Mouse (Mus musculus): ENCODE results near the gene Mybpc2. TPM values are rescaled to one million over a fixed set of nuclear protein-coding genes. Genes with fewer than 3 reads are reported as not detected.

Gene Mybpc2
- polyA plus RNA-seq, 1 experiment from 2014 or later: 0.15 TPM

DNA sequence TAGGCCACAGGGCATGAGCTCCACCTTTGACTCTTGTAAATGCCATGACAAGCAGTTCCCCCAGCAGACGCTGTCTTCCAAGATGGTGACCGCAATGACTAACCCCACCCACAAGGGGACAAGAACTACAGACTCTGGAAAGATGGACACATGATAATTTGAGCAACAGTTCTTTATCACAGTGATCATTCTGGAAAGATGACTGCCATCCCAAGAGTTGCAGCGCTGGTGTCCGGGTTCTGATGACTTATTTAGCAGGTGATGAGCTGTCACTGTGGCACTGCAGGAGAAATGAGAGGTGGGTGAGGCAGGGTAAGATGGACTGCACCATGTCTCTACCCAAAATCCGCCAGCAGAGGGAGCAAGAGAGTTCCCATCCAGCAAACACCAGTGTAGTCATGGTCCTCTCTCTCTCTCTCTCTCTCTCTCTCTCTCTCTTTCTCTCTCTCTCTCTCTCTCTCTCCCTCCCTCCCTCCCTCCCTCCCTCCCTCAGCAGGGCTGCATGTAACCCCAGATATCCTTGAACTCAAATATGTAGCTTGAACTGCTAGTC lies 22.8 kb downstream of the Mybpc2 start:
- Histone ChIP-seq H3K9ac (replicated peaks) (no peak overlapping the region), H3K36me3 (no peaks in the 10 kb centered on the region), H3K4me2 (replicated peaks) (no peak overlapping the region), H3K27ac (replicated peaks) (no peak overlapping the region), H3K4me1 (peaks cover 10% of the 10 kb centered on the region), H3K27me3 (no peaks in the 10 kb centered on the region), H3K4me3 (no peak overlapping the region), H3K9me3 (no peaks in the 10 kb centered on the region)
- WGBS: 37% methylated on average over 5 of the region's 5 CpGs
- ATAC-seq (replicated peaks): 0 out of 2 replicates have a peak, but pooled peaks have one; percentile 38

DNA sequence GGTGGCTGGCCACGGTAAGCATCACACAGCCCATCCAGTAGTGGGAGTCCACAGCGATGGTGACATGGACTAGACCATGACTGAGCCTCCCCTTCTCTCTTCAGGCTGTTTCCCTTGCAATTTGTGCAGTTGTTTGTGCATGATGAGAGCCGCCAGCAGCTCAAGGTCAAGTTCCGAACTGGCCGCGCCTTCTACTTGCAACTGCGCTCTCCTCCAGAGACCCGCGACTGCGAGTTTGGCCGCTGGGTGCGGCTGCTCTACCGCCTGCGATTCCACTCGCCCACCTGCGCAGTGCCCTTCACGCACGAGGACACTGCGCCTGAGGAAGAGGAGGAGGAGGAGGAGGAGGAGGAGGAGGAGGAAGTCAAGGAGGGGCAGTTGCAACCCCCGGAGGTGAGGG lies 24.4 kb downstream of the Mybpc2 start:
- no peak overlapping the region for H3K27ac ChIP-seq (replicated peaks)
- no peak overlapping the region for H3K4me2 ChIP-seq (replicated peaks)
- H3K4me3 ChIP-seq: no peak overlapping the region
- no peak overlapping the region for H3K9ac ChIP-seq (replicated peaks)
- H3K9me3 ChIP-seq: no peaks in the 10 kb centered on the region
- no peak for ATAC-seq (replicated peaks)
- H3K4me1 ChIP-seq: peaks cover 18% of the 10 kb centered on the region
- H3K27me3 ChIP-seq: no peaks in the 10 kb centered on the region
- 59% methylated on average over 20 of the region's 20 CpGs for WGBS
- no peaks in the 10 kb centered on the region for H3K36me3 ChIP-seq

DNA sequence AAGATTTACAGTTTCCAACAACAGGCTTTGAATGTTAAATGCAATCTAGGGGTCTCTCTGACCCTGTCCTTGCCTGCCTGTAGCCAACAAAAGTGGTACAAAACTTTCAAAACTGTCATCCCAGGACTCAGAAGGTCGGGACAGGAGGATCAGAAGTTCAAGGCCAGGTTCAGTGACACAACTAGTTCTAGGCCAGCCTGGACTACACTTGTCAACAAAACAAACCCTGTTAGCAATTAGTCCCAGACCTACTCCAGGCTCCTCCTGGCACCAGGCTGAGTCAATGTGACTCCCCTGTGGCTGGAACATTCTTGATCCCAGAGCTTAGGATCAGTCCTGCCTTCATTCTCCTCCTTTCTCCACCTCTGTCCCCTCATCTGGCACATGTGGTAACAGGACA lies 25.5 kb downstream of the Mybpc2 start:
- Histone ChIP-seq H3K4me2 (replicated peaks) (no peak overlapping the region), H3K9me3 (no peaks in the 10 kb centered on the region), H3K9ac (replicated peaks) (no peak overlapping the region), H3K27ac (replicated peaks) (no peak overlapping the region), H3K4me1 (peaks cover 29% of the 10 kb centered on the region), H3K27me3 (no peaks in the 10 kb centered on the region), H3K4me3 (no peak overlapping the region), H3K36me3 (0 out of 2 replicates have a peak, but pooled peaks cover 2% of the 10 kb centered on the region)
- ATAC-seq (replicated peaks): no peak
- WGBS: 85% methylated on average over 1 of the region's 1 CpGs

DNA sequence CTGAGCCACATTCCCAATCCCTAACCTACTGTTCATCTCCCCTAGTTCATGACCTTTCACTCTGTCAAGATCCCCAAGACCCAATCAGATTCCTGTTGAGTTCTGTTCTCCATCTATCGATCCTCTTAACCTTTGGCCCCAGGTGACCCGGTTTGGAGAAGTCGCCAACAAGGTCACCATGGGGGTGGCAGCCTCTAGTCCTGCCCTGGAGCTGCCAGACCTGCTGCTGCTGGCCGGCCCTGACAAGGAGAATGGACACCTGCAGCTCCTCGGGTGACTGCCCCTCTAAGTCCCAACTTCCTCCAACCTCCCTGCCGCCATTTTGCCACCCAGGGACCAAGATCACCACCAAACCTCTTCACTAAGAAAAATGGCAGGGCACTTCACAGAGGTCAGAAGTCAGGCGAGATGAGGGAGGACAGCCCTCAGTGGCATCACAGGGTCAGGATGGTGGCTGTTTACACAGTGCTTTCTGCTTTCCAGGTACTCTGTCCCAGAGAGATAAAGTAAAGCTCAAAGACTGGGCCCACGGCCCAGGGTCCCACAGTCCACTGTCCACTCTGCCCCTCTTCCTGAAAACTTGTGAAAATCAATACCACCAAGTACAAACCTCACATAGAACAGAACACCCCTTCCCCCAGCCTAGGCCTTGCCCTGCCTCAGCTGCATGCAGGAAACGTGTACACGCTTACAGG lies 26.9 kb downstream of the Mybpc2 start:
- peaks cover 34% of the 10 kb centered on the region for H3K4me1 ChIP-seq
- 0 out of 2 replicates have a peak overlapping the region, but pooled peaks have one; percentile 83 for H3K27ac ChIP-seq (replicated peaks)
- WGBS: 85% methylated on average over 10 of the region's 10 CpGs

GRCm38 (mm10) chr7:44496771-44497109 lies 27.7 kb downstream of the Mybpc2 start:
- 1% methylated on average over 26 of the region's 26 CpGs for WGBS

More for the DNA sequence above, 26.9 kb downstream of the Mybpc2 start:
- Histone ChIP-seq H3K4me2 (replicated peaks) (peak overlapping the region; percentile 77), H3K27me3 (no peaks in the 10 kb centered on the region), H3K36me3 (peaks cover 10% of the 10 kb centered on the region; the same call in 1 of the 2 replicates), H3K9ac (replicated peaks) (peak overlapping the region; percentile 89), H3K4me3 (peak overlapping the region; percentile 64), H3K9me3 (no peaks in the 10 kb centered on the region)
- ATAC-seq (replicated peaks): no peak

GRCm38 (mm10) chr7:44495992-44496770 lies 28.3 kb downstream of the Mybpc2 start, which contains the start of the genes Emc10 and Fam71e1:
Gene Emc10 (minus strand): TSS chr7:44496529.
Gene Fam71e1 (plus strand): TSS chr7:44496581.
- Histone ChIP-seq H3K4me1 (peaks cover 34% of the 10 kb centered on the region), H3K4me3 (peak within 1 kb of the TSS; percentile 64), H3K4me2 (replicated peaks) (peak within 1 kb of the TSS; percentile 77), H3K36me3 (peaks cover 21% of the 10 kb centered on the region), H3K9ac (replicated peaks) (peak within 1 kb of the TSS; percentile 89), H3K27me3 (no peaks in the 10 kb centered on the region), H3K27ac (replicated peaks) (peak within 1 kb of the TSS; percentile 95), H3K9me3 (no peaks in the 10 kb centered on the region)
- peak; percentile 97 for ATAC-seq (replicated peaks)
- WGBS: under 1% methylated on average over 58 of the region's 58 CpGs

More at GRCm38 (mm10) chr7:44496771-44497109, 27.7 kb downstream of the Mybpc2 start:
- Histone ChIP-seq H3K27me3 (no peaks in the 10 kb centered on the region), H3K27ac (replicated peaks) (peak overlapping the region; percentile 83), H3K4me1 (peaks cover 34% of the 10 kb centered on the region), H3K4me2 (replicated peaks) (peak overlapping the region; percentile 77), H3K9me3 (no peaks in the 10 kb centered on the region), H3K4me3 (peak overlapping the region; percentile 64), H3K36me3 (peaks cover 17% of the 10 kb centered on the region), H3K9ac (replicated peaks) (peak overlapping the region; percentile 89)
- no peak for ATAC-seq (replicated peaks)

GRCm38 (mm10) chr7:44495086-44495485 lies 29.4 kb downstream of the Mybpc2 start:
- Histone ChIP-seq H3K27ac (replicated peaks) (no peak overlapping the region), H3K27me3 (no peaks in the 10 kb centered on the region)
- WGBS: 78% methylated on average over 7 of the region's 7 CpGs

DNA sequence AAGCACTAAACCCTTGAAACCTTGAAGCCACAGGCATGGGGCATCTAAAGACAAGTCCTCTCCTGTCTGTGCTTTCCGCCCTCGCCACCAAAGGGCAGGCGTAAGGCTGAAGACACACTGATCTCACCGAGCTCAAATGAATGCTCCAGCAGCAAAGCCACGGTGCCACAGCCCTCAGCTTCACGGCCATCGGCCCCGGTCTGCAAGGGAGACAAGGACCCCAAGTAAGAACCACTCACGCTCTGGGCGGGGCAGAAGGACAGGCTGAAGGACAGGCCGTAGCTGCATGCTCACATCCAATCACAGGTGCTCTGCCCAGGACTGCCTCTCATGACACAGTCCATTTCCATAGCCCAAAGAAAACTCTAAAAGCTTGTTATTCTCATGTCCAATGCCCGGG lies 29.8 kb downstream of the Mybpc2 start:
- no peak overlapping the region for H3K4me2 ChIP-seq (replicated peaks)
- no peak overlapping the region for H3K27ac ChIP-seq (replicated peaks)
- H3K4me1 ChIP-seq: peaks cover 34% of the 10 kb centered on the region
- no peak overlapping the region for H3K4me3 ChIP-seq
- no peak overlapping the region for H3K9ac ChIP-seq (replicated peaks)
- ATAC-seq (replicated peaks): no peak
- 96% methylated on average over 12 of the region's 12 CpGs for WGBS
- H3K27me3 ChIP-seq: no peaks in the 10 kb centered on the region
- no peaks in the 10 kb centered on the region for H3K9me3 ChIP-seq
- peaks cover 36% of the 10 kb centered on the region for H3K36me3 ChIP-seq

More at GRCm38 (mm10) chr7:44495086-44495485, 29.4 kb downstream of the Mybpc2 start:
- H3K9me3 ChIP-seq: no peaks in the 10 kb centered on the region
- H3K4me2 ChIP-seq (replicated peaks): peak overlapping the region; percentile 63
- H3K36me3 ChIP-seq: peaks cover 32% of the 10 kb centered on the region
- peak overlapping the region; percentile 89 for H3K9ac ChIP-seq (replicated peaks)
- ATAC-seq (replicated peaks): no peak
- peak overlapping the region; percentile 64 for H3K4me3 ChIP-seq
- peaks cover 34% of the 10 kb centered on the region for H3K4me1 ChIP-seq

DNA sequence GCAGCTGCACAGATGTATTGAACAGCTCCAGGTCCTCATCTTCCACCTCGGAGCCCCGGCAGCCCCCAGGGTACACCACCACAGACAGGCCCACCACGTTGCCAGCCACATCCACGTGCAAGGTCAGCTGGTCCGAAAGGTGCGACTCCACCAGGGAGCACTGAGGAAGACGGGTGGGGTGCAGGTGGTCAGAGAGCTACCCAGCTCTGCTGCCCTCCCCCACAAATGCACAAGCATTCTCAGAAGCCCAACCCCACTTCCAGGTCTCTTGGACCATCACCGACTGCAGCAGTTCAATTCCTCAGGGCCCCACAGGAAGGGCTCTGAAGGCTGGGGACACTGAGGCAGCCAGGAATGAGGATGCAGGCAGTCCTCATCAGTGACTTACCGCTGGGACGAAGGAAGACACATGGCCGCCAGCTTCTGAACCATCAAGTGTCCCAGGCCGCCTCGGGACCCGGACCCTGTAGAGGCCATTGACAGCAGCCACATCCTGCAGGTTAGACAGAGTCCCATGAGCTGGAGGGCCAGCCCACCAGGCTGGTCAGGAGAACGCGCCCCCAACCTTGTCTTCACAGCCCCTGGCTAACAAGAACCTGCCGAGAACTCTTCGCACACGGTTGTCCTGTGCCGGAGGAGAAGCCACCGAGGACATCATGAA lies 32.2 kb downstream of the Mybpc2 start:
- no peaks in the 10 kb centered on the region for H3K9me3 ChIP-seq
- peaks cover 47% of the 10 kb centered on the region for H3K36me3 ChIP-seq
- H3K27me3 ChIP-seq: no peaks in the 10 kb centered on the region
- H3K4me1 ChIP-seq: peaks cover 30% of the 10 kb centered on the region
- no peak for ATAC-seq (replicated peaks)
- H3K27ac ChIP-seq (replicated peaks): no peak overlapping the region
- no peak overlapping the region for H3K4me2 ChIP-seq (replicated peaks)
- H3K9ac ChIP-seq (replicated peaks): no peak overlapping the region
- no peak overlapping the region for H3K4me3 ChIP-seq
- 95% methylated on average over 21 of the region's 21 CpGs for WGBS

DNA sequence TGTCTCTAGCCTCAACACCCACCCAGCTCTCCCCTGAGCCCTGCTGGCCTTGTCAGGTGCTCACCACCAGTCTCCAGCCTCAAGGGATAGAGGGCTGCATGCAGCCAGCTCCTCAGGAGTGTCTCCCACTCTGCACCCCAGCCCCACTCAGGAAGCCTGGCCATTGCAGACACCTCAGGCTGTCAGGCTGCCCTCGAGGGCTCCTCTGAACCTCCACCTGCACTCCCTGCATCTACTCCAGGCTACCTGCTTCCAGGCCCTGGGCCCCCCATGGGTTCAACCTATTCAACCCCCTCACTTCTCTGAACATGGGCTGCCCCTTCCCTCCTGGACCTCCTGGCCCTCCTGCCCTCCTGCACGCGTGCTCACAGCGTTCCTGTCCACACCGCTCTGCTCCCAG lies 33.1 kb downstream of the Mybpc2 start:
- H3K4me3 ChIP-seq: no peak overlapping the region
- 94% methylated on average over 5 of the region's 5 CpGs for WGBS
- peaks cover 47% of the 10 kb centered on the region for H3K36me3 ChIP-seq
- no peaks in the 10 kb centered on the region for H3K9me3 ChIP-seq
- H3K9ac ChIP-seq (replicated peaks): no peak overlapping the region
- H3K4me1 ChIP-seq: peaks cover 24% of the 10 kb centered on the region
- H3K27ac ChIP-seq (replicated peaks): no peak overlapping the region
- no peak for ATAC-seq (replicated peaks)
- H3K27me3 ChIP-seq: no peaks in the 10 kb centered on the region
- H3K4me2 ChIP-seq (replicated peaks): no peak overlapping the region

- Histone ChIP-seq H3K9me3 (no peaks in the 10 kb centered on the region), H3K9ac (replicated peaks) (no peak overlapping the region), H3K36me3 (peaks cover 47% of the 10 kb centered on the region), H3K4me1 (peaks cover 18% of the 10 kb centered on the region), H3K4me2 (replicated peaks) (no peak overlapping the region), H3K27me3 (no peaks in the 10 kb centered on the region), H3K27ac (replicated peaks) (no peak overlapping the region), H3K4me3 (no peak overlapping the region)
- no peak for ATAC-seq (replicated peaks)
- WGBS: 82% methylated on average over 4 of the region's 4 CpGs
Observed at GRCm38 (mm10) chr7:44490281-44490680, 34.2 kb downstream of the Mybpc2 start.

All from forebrain, embryonic 15.5 days (tissue).